Mouse (Mus musculus): ENCODE data around the gene Larp1b. TPM values are rescaled to one million over a fixed set of nuclear protein-coding genes. Genes with fewer than 3 reads are reported as not detected.

The Larp1b gene
- polyA plus RNA-seq, 1 experiment, result 46.5 TPM

GRCm38 (mm10) chr3:40995161-40995560 lies 45.5 kb downstream of the Larp1b start:
- WGBS, result 25% methylated on average over 1 of the region's 1 CpGs
- TF ChIP-seq POLR2A (IDR thresholded peaks at IDR 0.05; ENCODE audit: low read depth, low read length) (no peak), CTCF (IDR thresholded peaks at IDR 0.05; ENCODE audit: extremely low read depth, insufficient read length, insufficient replicate concordance, low read depth, low read length) (no peak)
- H3K4me3 ChIP-seq (ENCODE audit: low read depth, low read length), result no peak overlapping the region
- H3K36me3 ChIP-seq (ENCODE audit: control insufficient read depth, insufficient read depth, low read length), result peaks cover 14% of the 10 kb centered on the region
- H3K27ac ChIP-seq (ENCODE audit: insufficient read depth, low read depth, low read length), result peak overlapping the region; percentile 51; the same call in 1 of the 2 replicates
- peaks cover 2% of the 10 kb centered on the region; the same call in 1 of the 2 replicates for H3K4me1 ChIP-seq (ENCODE audit: control insufficient read depth, insufficient read depth, insufficient read length, low read length)
- no peaks in the 10 kb centered on the region for H3K27me3 ChIP-seq (ENCODE audit: control insufficient read depth, insufficient read depth, low read length)

- 83% methylated on average over 8 of the region's 8 CpGs for WGBS
- Histone ChIP-seq H3K4me1 (ENCODE audit: control insufficient read depth, insufficient read depth, insufficient read length, low read length) (no peaks in the 10 kb centered on the region), H3K4me3 (ENCODE audit: low read depth, low read length) (no peak overlapping the region), H3K36me3 (ENCODE audit: control insufficient read depth, insufficient read depth, low read length) (no peaks in the 10 kb centered on the region), H3K27me3 (ENCODE audit: control insufficient read depth, insufficient read depth, low read length) (no peaks in the 10 kb centered on the region), H3K27ac (ENCODE audit: insufficient read depth, low read depth, low read length) (no peak overlapping the region)
- no peak for TF ChIP-seq POLR2A (IDR thresholded peaks at IDR 0.05; ENCODE audit: low read depth, low read length)
- no peak for TF ChIP-seq CTCF (IDR thresholded peaks at IDR 0.05; ENCODE audit: extremely low read depth, insufficient read length, insufficient replicate concordance, low read depth, low read length)
Observed at GRCm38 (mm10) chr3:41009315-41009714, 59.7 kb downstream of the Larp1b start.

GRCm38 (mm10) chr3:41009990-41010389 lies 60.4 kb downstream of the Larp1b start:
- no peaks in the 10 kb centered on the region for H3K36me3 ChIP-seq (ENCODE audit: control insufficient read depth, insufficient read depth, low read length)
- H3K27ac ChIP-seq (ENCODE audit: insufficient read depth, low read depth, low read length), result no peak overlapping the region
- TF ChIP-seq CTCF (IDR thresholded peaks at IDR 0.05; ENCODE audit: extremely low read depth, insufficient read length, insufficient replicate concordance, low read depth, low read length), result no peak
- no peak for TF ChIP-seq POLR2A (IDR thresholded peaks at IDR 0.05; ENCODE audit: low read depth, low read length)
- H3K4me3 ChIP-seq (ENCODE audit: low read depth, low read length), result no peak overlapping the region
- no peaks in the 10 kb centered on the region for H3K4me1 ChIP-seq (ENCODE audit: control insufficient read depth, insufficient read depth, insufficient read length, low read length)
- no peaks in the 10 kb centered on the region for H3K27me3 ChIP-seq (ENCODE audit: control insufficient read depth, insufficient read depth, low read length)
- 92% methylated on average over 3 of the region's 3 CpGs for WGBS

- Histone ChIP-seq H3K4me1 (ENCODE audit: control insufficient read depth, insufficient read depth, insufficient read length, low read length) (no peaks in the 10 kb centered on the region), H3K27me3 (ENCODE audit: control insufficient read depth, insufficient read depth, low read length) (no peaks in the 10 kb centered on the region), H3K4me3 (ENCODE audit: low read depth, low read length) (no peak overlapping the region), H3K27ac (ENCODE audit: insufficient read depth, low read depth, low read length) (no peak overlapping the region), H3K36me3 (ENCODE audit: control insufficient read depth, insufficient read depth, low read length) (no peaks in the 10 kb centered on the region)
- TF ChIP-seq POLR2A (IDR thresholded peaks at IDR 0.05; ENCODE audit: low read depth, low read length) (no peak), CTCF (IDR thresholded peaks at IDR 0.05; ENCODE audit: extremely low read depth, insufficient read length, insufficient replicate concordance, low read depth, low read length) (no peak)
- WGBS, result 70% methylated on average over 6 of the region's 6 CpGs
Observed at GRCm38 (mm10) chr3:41010701-41011100, 61.1 kb downstream of the Larp1b start.

- H3K4me1 ChIP-seq (ENCODE audit: control insufficient read depth, insufficient read depth, insufficient read length, low read length), result no peaks in the 10 kb centered on the region
Observed at GRCm38 (mm10) chr3:41012451-41012850, 62.8 kb downstream of the Larp1b start.

GRCm38 (mm10) chr3:41014946-41015345 lies 65.3 kb downstream of the Larp1b start:
- no peaks in the 10 kb centered on the region for H3K36me3 ChIP-seq (ENCODE audit: control insufficient read depth, insufficient read depth, low read length)
- H3K27ac ChIP-seq (ENCODE audit: insufficient read depth, low read depth, low read length), result no peak overlapping the region
- no peak overlapping the region for H3K4me3 ChIP-seq (ENCODE audit: low read depth, low read length)
- H3K27me3 ChIP-seq (ENCODE audit: control insufficient read depth, insufficient read depth, low read length), result no peaks in the 10 kb centered on the region
- TF ChIP-seq POLR2A (IDR thresholded peaks at IDR 0.05; ENCODE audit: low read depth, low read length) (no peak), CTCF (IDR thresholded peaks at IDR 0.05; ENCODE audit: extremely low read depth, insufficient read length, insufficient replicate concordance, low read depth, low read length) (no peak)
- WGBS, result 45% methylated on average over 6 of the region's 6 CpGs
- no peaks in the 10 kb centered on the region for H3K4me1 ChIP-seq (ENCODE audit: control insufficient read depth, insufficient read depth, insufficient read length, low read length)

More at GRCm38 (mm10) chr3:41012451-41012850, 62.8 kb downstream of the Larp1b start:
- Histone ChIP-seq H3K27me3 (ENCODE audit: control insufficient read depth, insufficient read depth, low read length) (no peaks in the 10 kb centered on the region), H3K27ac (ENCODE audit: insufficient read depth, low read depth, low read length) (no peak overlapping the region), H3K36me3 (ENCODE audit: control insufficient read depth, insufficient read depth, low read length) (no peaks in the 10 kb centered on the region), H3K4me3 (ENCODE audit: low read depth, low read length) (no peak overlapping the region)
- no peak for TF ChIP-seq POLR2A (IDR thresholded peaks at IDR 0.05; ENCODE audit: low read depth, low read length)
- 96% methylated on average over 7 of the region's 7 CpGs for WGBS

GRCm38 (mm10) chr3:41018022-41018608 lies 68.5 kb downstream of the Larp1b start:
- Histone ChIP-seq H3K36me3 (ENCODE audit: control insufficient read depth, insufficient read depth, low read length) (peaks cover 2% of the 10 kb centered on the region), H3K4me1 (ENCODE audit: control insufficient read depth, insufficient read depth, insufficient read length, low read length) (no peaks in the 10 kb centered on the region), H3K27me3 (ENCODE audit: control insufficient read depth, insufficient read depth, low read length) (no peaks in the 10 kb centered on the region), H3K4me3 (ENCODE audit: low read depth, low read length) (no peak overlapping the region), H3K27ac (ENCODE audit: insufficient read depth, low read depth, low read length) (no peak overlapping the region)
- 75% methylated on average over 3 of the region's 3 CpGs for WGBS
- TF ChIP-seq CTCF (IDR thresholded peaks at IDR 0.05; ENCODE audit: extremely low read depth, insufficient read length, insufficient replicate concordance, low read depth, low read length), result no peak
- no peak for TF ChIP-seq POLR2A (IDR thresholded peaks at IDR 0.05; ENCODE audit: low read depth, low read length)

All from small intestine, adult 2 months (tissue).